Mouse (Mus musculus): ENCODE results near the gene Odc1. TPM values are rescaled to one million over a fixed set of nuclear protein-coding genes. Genes with fewer than 3 reads are reported as not detected.

The Odc1 gene
- total and polyA plus RNA-seq, 3 experiments: 1,839 to 2,567 (median 2,455) TPM

DNA sequence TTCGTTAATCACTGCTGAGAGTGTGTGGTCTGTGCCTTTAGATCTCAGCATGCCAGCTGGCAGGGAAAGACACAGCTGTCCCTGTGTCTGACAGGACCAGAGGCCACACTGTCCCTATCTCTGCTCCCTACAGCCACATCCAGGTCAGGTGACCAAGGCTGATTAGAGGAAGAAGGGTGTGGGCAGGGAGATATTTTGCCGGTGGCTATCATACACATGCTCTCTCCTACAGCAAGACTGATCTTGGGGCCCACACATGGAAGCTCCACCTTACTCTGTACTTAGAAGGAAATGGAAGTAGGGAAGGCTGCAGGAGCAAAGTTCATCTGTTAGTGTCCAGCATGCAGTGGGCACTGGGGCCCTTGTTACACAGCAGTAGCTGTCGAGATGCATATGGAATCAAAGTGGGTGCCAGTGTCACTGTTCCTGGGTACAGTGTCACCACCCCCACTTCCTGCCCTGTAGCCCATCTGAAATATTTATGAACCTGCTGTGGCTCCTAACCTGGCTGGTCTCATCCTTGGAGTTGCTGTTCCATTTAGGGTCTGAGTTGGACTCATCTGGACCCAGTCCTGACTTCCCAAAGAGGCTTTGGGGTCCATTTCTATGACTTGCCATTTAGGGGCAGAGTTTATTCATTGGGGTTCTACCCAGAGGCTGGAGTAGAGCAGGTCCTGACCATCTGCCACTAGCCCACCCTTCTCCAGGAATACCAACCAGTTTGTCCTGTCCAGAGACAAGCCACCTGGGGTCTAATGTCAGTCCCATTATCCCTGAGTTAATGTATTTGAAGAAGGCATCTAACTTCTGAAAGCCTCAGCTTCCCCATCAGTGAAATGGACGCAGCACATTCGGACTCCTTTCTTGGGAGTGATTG is 38.2 kb upstream of the Odc1 start (continued):
- TF ChIP-seq MYC (IDR thresholded peaks at IDR 0.05; ENCODE audit: low read depth, low read length) (0 out of 2 replicates have a peak, but pooled peaks have one; percentile 10), TCF12 (IDR thresholded peaks at IDR 0.05; ENCODE audit: low read depth, low read length) (no peak; the same call in 1 of the 2 replicates), UBTF (IDR thresholded peaks at IDR 0.05; ENCODE audit: low read depth, low read length) (no peak), SMC3 (IDR thresholded peaks at IDR 0.05; ENCODE audit: low read depth, low read length) (no peak), HCFC1 (IDR thresholded peaks at IDR 0.05; ENCODE audit: low read depth, low read length) (no peak), E2F4 (IDR thresholded peaks at IDR 0.05; ENCODE audit: insufficient replicate concordance, low read depth, low read length) (no peak), MXI1 (IDR thresholded peaks at IDR 0.05; ENCODE audit: low read depth, low read length) (no peak; the same call in 1 of the 2 replicates), CHD1 (IDR thresholded peaks at IDR 0.05; ENCODE audit: low read depth, low read length) (peak; percentile 91; the same call in 1 of the 2 replicates), MAZ (IDR thresholded peaks at IDR 0.05; ENCODE audit: low read depth, low read length) (0 out of 2 replicates have a peak, but pooled peaks have one; percentile 18), MAX (IDR thresholded peaks at IDR 0.05; ENCODE audit: low read length) (no peak), POLR2AphosphoS2 (IDR thresholded peaks at IDR 0.05; ENCODE audit: low read depth, low read length) (peak; percentile 85; the same call in 1 of the 2 replicates)

DNA sequence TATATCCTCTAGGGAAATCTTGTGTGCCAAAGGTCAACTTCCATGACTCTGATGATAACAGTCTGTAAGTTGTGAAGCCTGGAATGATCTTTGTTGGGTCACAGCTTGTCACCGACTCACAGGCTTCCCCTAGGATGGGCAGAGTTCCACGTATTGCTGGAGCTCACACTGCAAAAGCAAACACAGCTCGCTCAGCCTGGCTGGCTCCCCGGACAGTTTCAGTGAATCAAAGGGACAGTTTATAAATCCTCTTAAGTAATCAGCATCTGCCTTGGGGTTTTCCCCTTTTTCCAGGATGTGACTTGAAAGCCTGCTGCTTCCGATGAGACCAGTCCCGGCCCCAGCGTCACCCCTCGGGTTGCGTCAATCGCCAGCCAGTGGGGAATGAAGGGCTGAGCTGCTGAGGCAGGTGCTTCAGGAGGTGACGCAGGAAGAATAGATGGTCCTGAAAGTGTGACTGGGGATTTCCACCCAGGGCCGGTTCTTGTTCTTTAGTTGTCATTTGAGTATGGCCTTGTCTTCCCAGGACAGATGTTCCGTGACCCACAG is 37.5 kb upstream of the Odc1 start:
- H3K79me2 ChIP-seq (replicated peaks; ENCODE audit: control insufficient read depth, extremely low read depth, insufficient read depth, poor library complexity, severe bottlenecking): no peaks in the 10 kb centered on the region
- no peaks in the 10 kb centered on the region for H3K36me3 ChIP-seq (replicated peaks in 1 of 2; ENCODE audit: control insufficient read depth in 1 of 2, insufficient read depth in 1 of 2, low read length in 1 of 2)
- in situ Hi-C loops (cut with MboI; ENCODE audit: low pct_ligation_motif_present, low pct_unique_long_range_greater_than_20kb, low sequenced_read_pairs): no loop called here
- peak overlapping the region in 2 of 3 experiments; percentile 2 to 33 for H3K4me3 ChIP-seq (replicated peaks in 1 of 3; ENCODE audit: low read depth in 2 of 3, low read length in 2 of 3, poor library complexity in 1 of 3)
- peak; percentile 95 for DNase-seq (ENCODE audit: extremely low read depth)
- no peaks in the 10 kb centered on the region for H3K27me3 ChIP-seq (replicated peaks)
- dilution Hi-C loops (cut with MboI; ENCODE audit: extremely low pct_ligation_motif_present, extremely low pct_unique_long_range_greater_than_20kb, low sequenced_read_pairs): no loop called here
- H3K4me1 ChIP-seq (ENCODE audit: control insufficient read depth in 1 of 2, insufficient read depth in 2 of 2): peaks cover 33 to 65% of the 10 kb centered on the region in 2 experiments
- H3K9ac ChIP-seq (ENCODE audit: insufficient read depth, low read depth): peak overlapping the region; percentile 58
- H3K9me3 ChIP-seq (replicated peaks; ENCODE audit: low read length): no peaks in the 10 kb centered on the region
- peak overlapping the region; percentile 62 for H3K4me2 ChIP-seq (ENCODE audit: insufficient read depth, low read depth, poor library complexity, severe bottlenecking)
- peak overlapping the region; percentile 97 for H3K27ac ChIP-seq (ENCODE audit: insufficient read depth, low read depth)
- TF ChIP-seq MAX (IDR thresholded peaks at IDR 0.05; ENCODE audit: low read length) (peak; percentile 30; the same call in 1 of the 2 replicates), USF1 (IDR thresholded peaks at IDR 0.05; ENCODE audit: low read depth, low read length) (no peak), NRF1 (IDR thresholded peaks at IDR 0.05; ENCODE audit: low read depth, low read length) (no peak), HCFC1 (IDR thresholded peaks at IDR 0.05; ENCODE audit: low read depth, low read length) (no peak; the same call in 1 of the 2 replicates), E2F4 (IDR thresholded peaks at IDR 0.05; ENCODE audit: insufficient replicate concordance, low read depth, low read length) (no peak), CTCF (conservative IDR thresholded peaks at IDR 0.05 in 1 of 2, IDR thresholded peaks at IDR 0.05 in 1 of 2; ENCODE audit: low read depth in 2 of 2, low read length in 2 of 2) (no peak), ZC3H11A (IDR thresholded peaks at IDR 0.05; ENCODE audit: low read depth, low read length) (no peak), USF2 (conservative IDR thresholded peaks at IDR 0.05; ENCODE audit: low read depth, low read length) (no peak), PAX5 (IDR thresholded peaks at IDR 0.05; ENCODE audit: low read length) (no peak), MYC (IDR thresholded peaks at IDR 0.05; ENCODE audit: low read depth, low read length) (no peak; the same call in 1 of the 2 replicates), SMC3 (IDR thresholded peaks at IDR 0.05; ENCODE audit: low read depth, low read length) (no peak; the same call in none of the 2 replicates), UBTF (IDR thresholded peaks at IDR 0.05; ENCODE audit: low read depth, low read length) (no peak), JUND (conservative IDR thresholded peaks at IDR 0.05; ENCODE audit: low read depth, low read length) (peak; percentile 76), POLR2AphosphoS2 (IDR thresholded peaks at IDR 0.05; ENCODE audit: low read depth, low read length) (peak; percentile 90; the same call in 1 of the 2 replicates), POLR2A (IDR thresholded peaks at IDR 0.05; ENCODE audit: low read depth, low read length) (peak; percentile 91), MEF2A (IDR thresholded peaks at IDR 0.05; ENCODE audit: borderline replicate concordance, low read depth, low read length) (peak; percentile 90), IRF4 (IDR thresholded peaks at IDR 0.05; ENCODE audit: low read depth, low read length) (peak; percentile 92), ETS1 (conservative IDR thresholded peaks at IDR 0.05; ENCODE audit: low read depth, low read length) (peak; percentile 98), RCOR1 (conservative IDR thresholded peaks at IDR 0.05; ENCODE audit: low read depth, low read length) (peak; percentile 74; the same call in 1 of the 2 replicates), MAFK (IDR thresholded peaks at IDR 0.05; ENCODE audit: insufficient replicate concordance, low read length) (peak; percentile 73), KAT2A (IDR thresholded peaks at IDR 0.05; ENCODE audit: insufficient replicate concordance, low read length) (peak; percentile 25; the same call in 1 of the 2 replicates), MAZ (IDR thresholded peaks at IDR 0.05; ENCODE audit: low read depth, low read length) (peak; percentile 79; the same call in 1 of the 2 replicates), ZNF384 (IDR thresholded peaks at IDR 0.05; ENCODE audit: low read depth, low read length) (no peak), ZMIZ1 (IDR thresholded peaks at IDR 0.05; ENCODE audit: low read depth, low read length) (peak; percentile 97), CHD1 (IDR thresholded peaks at IDR 0.05; ENCODE audit: low read depth, low read length) (no peak; the same call in 1 of the 2 replicates), TCF12 (IDR thresholded peaks at IDR 0.05; ENCODE audit: low read depth, low read length) (peak; percentile 99), GABPA (IDR thresholded peaks at IDR 0.05; ENCODE audit: insufficient replicate concordance, low read depth, low read length) (no peak; the same call in 1 of the 2 replicates), TBP (conservative IDR thresholded peaks at IDR 0.05; ENCODE audit: low read depth, low read length) (peak; percentile 94), SIN3A (IDR thresholded peaks at IDR 0.05; ENCODE audit: low read length) (peak; percentile 75), RAD21 (IDR thresholded peaks at IDR 0.05; ENCODE audit: low read depth, low read length) (no peak; the same call in none of the 2 replicates)
